Mouse (Mus musculus): Measurements from ENCODE around the gene Chrng.
A peak's percentile ranks its signal among the peaks of the same experiment; 100 is the strongest.

Chrng gene

DNA sequence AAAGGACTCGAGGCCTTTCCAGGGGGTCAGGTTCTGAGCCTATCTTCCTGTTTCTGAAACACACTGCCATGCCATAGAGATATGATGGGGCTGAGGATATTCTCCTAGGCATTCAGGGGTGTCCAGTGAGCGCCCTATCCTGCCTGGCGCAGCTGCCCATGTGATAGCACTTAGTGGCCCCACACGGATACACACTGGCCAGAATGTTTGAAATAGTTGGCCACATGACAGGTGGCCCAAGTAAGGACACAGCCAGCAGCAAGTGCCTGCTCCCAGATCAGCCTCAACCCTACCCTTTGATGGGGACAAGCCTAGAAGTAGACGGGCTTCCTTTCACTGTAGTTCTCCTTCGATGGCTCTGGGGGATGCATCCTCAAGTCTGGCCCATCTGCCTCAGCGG lies at the start of gene Chrng:
Gene Chrng (plus strand): TSS at position 193 of the 400 bp plus-strand sequence.
- no peak for DNase-seq (ENCODE audit: low spot score in 2 of 2)

DNA sequence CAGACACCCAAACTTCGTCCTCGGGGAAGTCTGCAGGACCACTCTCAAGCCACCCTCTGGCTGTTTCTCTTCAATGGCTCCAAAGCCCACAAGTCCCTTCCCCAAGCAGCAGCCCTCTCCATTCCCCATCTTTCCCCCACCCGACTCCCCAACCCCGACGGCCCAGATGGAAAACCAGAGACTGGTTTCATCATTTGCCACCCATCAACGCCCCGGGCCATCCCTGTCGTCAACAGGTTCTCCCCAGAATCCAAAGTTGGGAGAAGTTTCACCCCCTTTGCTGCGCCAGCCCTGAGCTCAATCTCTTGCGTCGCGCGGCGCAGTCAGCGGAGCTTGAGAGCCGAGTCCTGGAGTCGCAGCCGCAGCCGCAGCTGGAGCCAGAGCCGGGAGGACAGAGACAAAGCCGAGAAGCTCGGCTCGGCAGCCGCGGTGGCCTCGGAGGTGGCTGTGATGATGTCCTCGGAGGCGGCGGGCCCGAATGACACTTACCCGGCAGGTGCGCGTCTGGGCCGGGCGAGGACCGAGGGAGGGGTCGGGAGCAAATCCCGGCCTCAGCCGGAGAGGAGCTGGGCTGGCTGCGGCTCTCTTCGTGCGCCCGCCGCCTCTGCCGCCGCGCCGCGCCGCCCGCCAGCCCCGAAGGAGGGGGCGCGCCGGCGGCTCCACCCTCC lies 48.8 kb upstream of the Chrng start:
- DNase-seq (ENCODE audit: low spot score in 2 of 2) = no peak

DNA sequence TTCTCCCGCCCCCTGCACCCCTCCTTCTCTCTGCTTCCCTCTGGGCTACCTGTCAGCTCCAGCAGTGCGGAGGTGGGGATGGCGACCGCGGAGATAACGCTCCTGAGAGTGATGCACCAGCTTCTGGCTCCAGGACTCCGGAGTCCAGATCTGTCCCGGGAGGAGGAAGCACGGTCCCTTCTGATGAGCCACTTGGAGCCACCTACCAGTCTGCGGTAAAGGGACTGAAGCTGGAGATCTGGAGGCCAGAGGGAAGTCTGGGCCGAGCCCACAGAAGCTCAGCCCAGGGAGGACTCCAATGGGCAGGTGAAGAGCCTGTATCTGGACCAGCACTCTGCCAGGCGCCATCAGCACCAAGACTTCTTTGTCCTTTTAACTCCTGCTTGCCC lies 48.3 kb upstream of the Chrng start, which contains the start of gene Ecel1:
Gene Ecel1 (minus strand): TSS at position 323 of the 389 bp plus-strand sequence.
- no peak for DNase-seq (ENCODE audit: low spot score in 2 of 2)

DNA sequence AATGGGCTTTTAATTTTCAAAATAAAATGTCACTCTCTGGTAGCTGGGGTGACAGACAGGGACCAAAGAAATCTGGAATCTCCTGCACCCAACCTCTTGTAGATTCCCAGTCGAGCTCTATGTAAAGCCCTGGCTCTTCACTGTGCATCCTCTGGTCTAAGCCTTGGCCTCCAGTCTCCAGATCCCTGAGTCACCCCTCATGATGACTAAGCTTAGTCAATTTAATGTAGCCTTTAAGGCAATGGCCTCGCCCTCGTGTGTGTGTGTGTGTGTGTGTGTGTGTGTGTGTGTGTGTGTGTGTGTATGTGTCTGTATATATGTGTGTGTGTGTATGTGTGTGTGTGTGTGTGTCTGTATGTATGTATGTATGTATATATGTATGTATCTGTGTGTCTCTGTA lies 45.1 kb upstream of the Chrng start:
- DNase-seq (ENCODE audit: low spot score in 2 of 2) = no peak

- no peak for DNase-seq (ENCODE audit: low spot score in 2 of 2)
Measured at GRCm38 (mm10) chr1:87164164-87164795, 40.2 kb upstream of the Chrng start.

- DNase-seq (ENCODE audit: low spot score in 2 of 2) = no peak
Measured at GRCm38 (mm10) chr1:87164796-87165184, 39.7 kb upstream of the Chrng start.

DNA sequence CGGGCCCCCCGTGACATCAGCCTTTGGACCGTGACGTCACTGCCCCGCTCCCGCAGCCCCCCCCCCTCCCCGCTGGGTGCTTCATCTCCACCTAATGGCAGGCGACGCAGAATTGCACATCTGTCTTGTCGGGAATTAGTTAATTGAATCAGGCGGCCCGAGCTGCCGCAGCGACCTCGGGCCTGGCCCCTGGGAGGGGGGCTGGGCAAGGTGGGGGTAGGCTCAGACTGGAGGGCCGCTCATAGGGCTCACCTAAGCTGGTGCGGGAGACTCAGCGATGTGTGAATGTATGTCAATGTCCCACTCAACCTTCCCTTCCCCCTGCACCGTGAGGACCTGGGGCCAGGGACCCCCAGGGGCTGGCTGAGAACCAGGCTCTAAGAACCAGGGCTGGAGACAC lies 34.0 kb upstream of the Chrng start:
- DNase-seq (ENCODE audit: low spot score in 2 of 2) = no peak

DNA sequence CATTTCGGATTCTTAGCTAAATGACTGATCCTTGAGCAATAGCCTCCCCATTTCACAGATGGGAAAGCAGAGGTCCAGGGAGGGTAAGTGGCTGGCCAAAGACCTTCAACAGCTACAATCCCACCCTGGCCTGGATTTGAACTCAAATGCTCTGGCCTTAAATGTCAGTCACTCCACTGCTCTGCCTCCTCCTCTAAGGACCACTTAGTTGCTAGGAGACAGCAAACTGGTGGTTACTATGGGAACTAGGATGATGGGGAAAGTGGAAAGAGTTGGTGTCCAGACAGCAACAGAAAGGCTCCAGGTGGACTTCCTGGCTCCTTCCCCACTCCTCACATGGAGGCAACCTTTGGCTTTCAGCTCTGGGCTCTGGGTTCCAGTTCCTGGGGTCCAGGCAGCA lies 33.1 kb upstream of the Chrng start:
- no peak for DNase-seq (ENCODE audit: low spot score in 2 of 2)

- no peak for DNase-seq (ENCODE audit: low spot score in 2 of 2)
Measured at GRCm38 (mm10) chr1:87172316-87172715, 32.1 kb upstream of the Chrng start.

- DNase-seq (ENCODE audit: low spot score in 2 of 2) = peak in 1 of 2 experiments; percentile 33
Measured at GRCm38 (mm10) chr1:87174006-87174955, 30.2 kb upstream of the Chrng start.

DNA sequence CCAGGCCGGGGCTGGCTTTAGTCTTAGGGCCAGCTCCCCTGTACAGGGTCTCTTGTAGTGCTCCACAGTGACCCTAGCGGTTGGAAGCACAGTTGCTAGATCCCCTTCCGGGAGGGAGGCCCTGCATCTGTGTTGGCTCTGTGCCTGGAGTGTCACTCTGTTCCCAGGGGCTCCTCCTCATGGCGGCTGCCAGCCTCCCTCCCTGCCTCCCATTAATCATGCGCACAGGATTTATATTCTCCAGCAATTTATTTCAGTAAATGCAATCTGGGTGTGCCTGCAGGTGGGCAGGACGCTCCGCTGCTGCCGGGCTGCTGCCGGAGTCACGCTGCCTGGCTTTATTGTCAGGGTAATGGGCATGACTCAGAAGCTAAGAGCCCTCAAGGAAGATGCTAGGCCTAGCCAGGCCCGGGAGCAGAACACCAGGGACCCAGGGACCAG lies 28.6 kb upstream of the Chrng start:
- DNase-seq (ENCODE audit: low spot score in 2 of 2) = no peak

DNA sequence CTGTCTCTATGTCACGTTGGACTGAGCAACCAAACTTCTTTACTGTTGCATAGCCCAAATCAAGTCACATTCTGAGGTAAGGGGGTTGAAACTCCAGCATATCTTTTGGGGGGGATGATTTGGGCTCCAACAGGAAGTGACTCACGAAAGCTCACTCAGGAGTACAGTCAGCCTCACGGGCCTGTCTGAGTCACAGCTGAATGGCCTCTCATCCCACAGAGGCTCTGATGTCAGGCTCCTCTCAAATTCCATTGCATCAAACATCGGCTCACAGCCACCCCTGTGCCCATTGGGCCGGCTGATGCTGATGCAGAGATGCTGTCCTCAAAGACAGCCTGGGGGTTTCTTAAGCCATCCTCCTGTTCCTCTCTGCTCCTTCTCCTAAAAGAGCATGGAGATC lies 23.6 kb upstream of the Chrng start:
- no peak for DNase-seq (ENCODE audit: low spot score in 2 of 2)

- DNase-seq (ENCODE audit: low spot score in 2 of 2) = no peak
Measured at GRCm38 (mm10) chr1:87183013-87183412, 21.4 kb upstream of the Chrng start, which contains the start of gene Prss56. Prss56 (plus strand) TSS chr1:87183313.

- DNase-seq (ENCODE audit: low spot score in 2 of 2) = no peak
Measured at GRCm38 (mm10) chr1:87183998-87184750, 20.3 kb upstream of the Chrng start.

DNA sequence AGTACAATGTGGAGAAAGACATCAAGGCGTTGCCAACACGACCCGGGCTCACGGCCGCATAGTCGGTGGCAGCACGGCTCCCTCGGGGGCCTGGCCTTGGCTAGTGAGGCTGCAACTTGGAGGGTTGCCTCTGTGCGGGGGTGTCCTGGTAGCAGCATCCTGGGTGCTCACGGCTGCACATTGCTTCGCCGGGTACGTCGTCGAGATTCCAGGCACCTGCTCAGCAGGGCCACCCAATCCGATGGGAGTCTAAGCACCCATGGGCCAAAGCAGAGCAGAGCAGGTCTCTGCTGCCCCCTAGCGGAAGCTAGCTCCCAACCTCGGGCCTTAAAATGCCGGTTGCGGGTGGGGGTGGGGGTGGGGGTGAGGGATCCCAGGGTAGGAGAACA lies 19.7 kb upstream of the Chrng start:
- DNase-seq (ENCODE audit: low spot score in 2 of 2) = peak; percentile 22 to 52

DNA sequence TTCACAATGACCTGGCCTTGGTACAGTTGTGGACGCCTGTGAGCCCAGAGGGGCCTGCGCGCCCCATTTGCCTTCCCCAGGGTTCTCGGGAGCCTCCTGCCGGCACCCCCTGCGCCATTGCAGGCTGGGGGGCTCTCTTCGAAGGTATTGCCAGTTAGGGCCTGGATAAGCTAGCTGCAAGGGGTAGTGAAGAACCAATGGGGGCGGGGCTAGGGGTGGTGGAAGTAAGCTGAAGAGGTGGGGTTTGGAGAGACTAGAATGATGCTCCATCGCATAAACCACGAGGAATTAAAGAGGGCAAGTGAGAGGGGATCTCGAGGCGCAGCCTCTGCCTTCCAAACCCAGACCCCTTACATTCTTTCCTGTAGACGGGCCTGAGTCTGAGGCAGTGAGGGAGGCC lies 18.9 kb upstream of the Chrng start:
- no peak for DNase-seq (ENCODE audit: low spot score in 2 of 2)

DNA sequence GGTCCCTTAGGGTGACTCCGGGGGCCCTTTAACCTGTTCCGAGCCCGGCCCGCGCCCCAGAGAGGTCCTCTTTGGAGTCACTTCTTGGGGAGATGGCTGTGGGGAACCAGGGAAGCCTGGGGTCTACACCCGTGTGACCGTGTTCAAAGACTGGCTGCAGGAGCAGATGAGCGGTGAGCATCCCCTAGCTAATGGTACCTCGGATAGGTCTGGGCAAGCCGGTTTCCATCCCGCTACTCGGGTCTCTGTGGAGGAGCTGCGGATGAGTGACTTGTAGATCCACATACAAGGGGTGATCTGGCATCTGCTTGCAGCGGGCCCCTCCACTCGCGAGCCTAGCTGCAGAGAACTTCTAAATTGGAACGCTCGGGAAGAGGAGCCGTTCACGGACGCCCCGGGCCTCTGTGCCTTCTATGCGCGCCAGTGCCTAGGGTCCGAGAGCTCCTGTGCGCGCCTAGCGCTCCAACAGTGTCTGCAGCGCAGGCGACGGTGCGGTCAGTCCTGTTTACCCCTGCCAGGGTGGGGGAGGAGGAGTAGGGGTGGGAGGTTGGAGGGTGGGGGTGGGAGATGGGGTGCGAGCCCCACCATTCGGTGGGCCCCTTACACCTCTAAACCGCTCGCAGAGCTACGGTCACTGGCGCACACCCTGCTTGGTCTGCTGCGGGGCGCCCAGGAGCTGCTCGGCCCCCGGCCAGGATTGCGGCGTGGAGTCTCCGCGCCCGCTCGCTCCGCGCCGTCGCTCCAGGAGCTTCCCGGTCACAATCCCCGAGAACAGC lies 18.0 kb upstream of the Chrng start:
- DNase-seq (ENCODE audit: low spot score in 2 of 2) = no peak

- peak in 1 of 2 experiments; percentile 38 for DNase-seq (ENCODE audit: low spot score in 2 of 2)
Measured at GRCm38 (mm10) chr1:87187037-87187355, 17.5 kb upstream of the Chrng start.

DNA sequence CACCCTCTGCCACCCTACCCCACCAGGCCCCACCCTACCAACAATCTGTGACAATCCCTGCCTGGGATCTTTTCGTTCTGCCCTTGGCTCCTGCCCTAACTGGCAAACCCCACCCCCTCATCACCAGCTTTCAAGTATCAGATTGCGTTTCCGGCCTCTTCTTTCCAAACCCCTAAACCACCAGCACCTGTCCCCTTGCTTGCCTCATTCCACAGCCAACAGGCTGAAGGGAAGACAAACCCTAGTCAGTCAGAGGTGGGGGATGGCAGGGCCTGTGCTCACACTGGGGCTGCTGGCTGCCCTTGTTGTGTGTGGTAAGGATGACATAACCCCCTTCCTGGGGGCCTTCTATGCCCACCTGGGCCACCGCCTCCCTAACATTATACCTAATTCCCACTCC lies 14.0 kb upstream of the Chrng start, which contains the start of gene Chrnd:
Gene Chrnd (plus strand): TSS at position 179 of the 400 bp plus-strand sequence.
- no peak for DNase-seq (ENCODE audit: low spot score in 2 of 2)

- no peak for DNase-seq (ENCODE audit: low spot score in 2 of 2)
Measured at GRCm38 (mm10) chr1:87197296-87197695, 7.2 kb upstream of the Chrng start.

Measured in spleen, postnatal 14 days (tissue).